Mouse (Mus musculus): Measurements from ENCODE around the gene Cenph. TPM values are rescaled to one million over a fixed set of nuclear protein-coding genes. Genes with fewer than 3 reads are reported as not detected.
"Not testable (repeated sequence)": the region's sequence is repeated elsewhere in the genome, so short reads cannot be mapped to it uniquely, and the experiment has no call there.

The Cenph gene
- polyA plus RNA-seq, 1 experiment: 0.33 TPM

GRCm38 (mm10) chr13:100789083-100789482 lies 13.4 kb upstream of the Cenph start:
- H3K27me3 ChIP-seq (ENCODE audit: control insufficient read depth, insufficient read depth, low read length): no peaks in the 10 kb centered on the region
- no peak overlapping the region for H3K27ac ChIP-seq (ENCODE audit: insufficient read depth, low read depth, low read length)
- H3K36me3 ChIP-seq (ENCODE audit: control insufficient read depth, insufficient read depth, low read length): no peaks in the 10 kb centered on the region
- H3K4me1 ChIP-seq (ENCODE audit: control insufficient read depth, insufficient read depth, insufficient read length, low read length): 0 out of 2 replicates have a peak, but pooled peaks cover 2% of the 10 kb centered on the region
- H3K4me3 ChIP-seq (ENCODE audit: low read depth, low read length): no peak overlapping the region
- WGBS: 95% methylated on average over 3 of the region's 3 CpGs
- no peak for TF ChIP-seq CTCF (IDR thresholded peaks at IDR 0.05; ENCODE audit: extremely low read depth, insufficient read length, insufficient replicate concordance, low read depth, low read length)
- no peak for TF ChIP-seq POLR2A (IDR thresholded peaks at IDR 0.05; ENCODE audit: low read depth, low read length)

- H3K36me3 ChIP-seq (ENCODE audit: control insufficient read depth, insufficient read depth, low read length); H3K4me1 ChIP-seq (ENCODE audit: control insufficient read depth, insufficient read depth, insufficient read length, low read length); H3K27ac ChIP-seq (ENCODE audit: insufficient read depth, low read depth, low read length); H3K4me3 ChIP-seq (ENCODE audit: low read depth, low read length); H3K27me3 ChIP-seq (ENCODE audit: control insufficient read depth, insufficient read depth, low read length): not testable (repeated sequence)
- WGBS: 95% methylated on average over 12 of the region's 14 CpGs
Measured at GRCm38 (mm10) chr13:100788057-100788456, 12.4 kb upstream of the Cenph start.

- no peaks in the 10 kb centered on the region for H3K36me3 ChIP-seq (ENCODE audit: control insufficient read depth, insufficient read depth, low read length)
- no peak overlapping the region for H3K27ac ChIP-seq (ENCODE audit: insufficient read depth, low read depth, low read length)
- WGBS: 37% methylated on average over 6 of the region's 6 CpGs
- H3K4me1 ChIP-seq (ENCODE audit: control insufficient read depth, insufficient read depth, insufficient read length, low read length): 0 out of 2 replicates have a peak, but pooled peaks cover 2% of the 10 kb centered on the region
- H3K4me3 ChIP-seq (ENCODE audit: low read depth, low read length): no peak overlapping the region
- TF ChIP-seq CTCF (IDR thresholded peaks at IDR 0.05; ENCODE audit: extremely low read depth, insufficient read length, insufficient replicate concordance, low read depth, low read length) (no peak), POLR2A (IDR thresholded peaks at IDR 0.05; ENCODE audit: low read depth, low read length) (no peak)
- H3K27me3 ChIP-seq (ENCODE audit: control insufficient read depth, insufficient read depth, low read length): no peaks in the 10 kb centered on the region
Measured at GRCm38 (mm10) chr13:100787316-100788010, 11.8 kb upstream of the Cenph start.

GRCm38 (mm10) chr13:100786414-100786867 lies 10.7 kb upstream of the Cenph start, which contains the start of gene Ccnb1:
Gene Ccnb1, minus strand, starts transcription at chr13:100786570.
- Histone ChIP-seq H3K27ac (ENCODE audit: insufficient read depth, low read depth, low read length) (no peak within 1 kb of the TSS), H3K4me1 (ENCODE audit: control insufficient read depth, insufficient read depth, insufficient read length, low read length) (0 out of 2 replicates have a peak, but pooled peaks cover 2% of the 10 kb centered on the region), H3K27me3 (ENCODE audit: control insufficient read depth, insufficient read depth, low read length) (no peaks in the 10 kb centered on the region), H3K4me3 (ENCODE audit: low read depth, low read length) (peak within 1 kb of the TSS; percentile 64), H3K36me3 (ENCODE audit: control insufficient read depth, insufficient read depth, low read length) (0 out of 2 replicates have a peak, but pooled peaks cover 2% of the 10 kb centered on the region)
- no peak for TF ChIP-seq CTCF (IDR thresholded peaks at IDR 0.05; ENCODE audit: extremely low read depth, insufficient read length, insufficient replicate concordance, low read depth, low read length)
- TF ChIP-seq POLR2A (IDR thresholded peaks at IDR 0.05; ENCODE audit: low read depth, low read length): peak; percentile 39; the same call in 1 of the 2 replicates
- under 1% methylated on average over 35 of the region's 35 CpGs for WGBS

- no peak for TF ChIP-seq CTCF (IDR thresholded peaks at IDR 0.05; ENCODE audit: extremely low read depth, insufficient read length, insufficient replicate concordance, low read depth, low read length)
- no peak for TF ChIP-seq POLR2A (IDR thresholded peaks at IDR 0.05; ENCODE audit: low read depth, low read length)
- Histone ChIP-seq H3K36me3 (ENCODE audit: control insufficient read depth, insufficient read depth, low read length) (0 out of 2 replicates have a peak, but pooled peaks cover 2% of the 10 kb centered on the region), H3K4me1 (ENCODE audit: control insufficient read depth, insufficient read depth, insufficient read length, low read length) (0 out of 2 replicates have a peak, but pooled peaks cover 2% of the 10 kb centered on the region), H3K27ac (ENCODE audit: insufficient read depth, low read depth, low read length) (no peak overlapping the region), H3K4me3 (ENCODE audit: low read depth, low read length) (peak overlapping the region; percentile 64), H3K27me3 (ENCODE audit: control insufficient read depth, insufficient read depth, low read length) (no peaks in the 10 kb centered on the region)
- under 1% methylated on average over 30 of the region's 30 CpGs for whole genome bisulfite sequencing
Measured at GRCm38 (mm10) chr13:100785806-100786413, 10.2 kb upstream of the Cenph start.

- no peak overlapping the region for H3K27ac ChIP-seq (ENCODE audit: insufficient read depth, low read depth, low read length)
- H3K27me3 ChIP-seq (ENCODE audit: control insufficient read depth, insufficient read depth, low read length): no peaks in the 10 kb centered on the region
- H3K4me3 ChIP-seq (ENCODE audit: low read depth, low read length): no peak overlapping the region
- 65% methylated on average over 3 of the region's 3 CpGs for WGBS
- peaks cover 3% of the 10 kb centered on the region for H3K4me1 ChIP-seq (ENCODE audit: control insufficient read depth, insufficient read depth, insufficient read length, low read length)
- H3K36me3 ChIP-seq (ENCODE audit: control insufficient read depth, insufficient read depth, low read length): peaks cover 2% of the 10 kb centered on the region; the same call in 1 of the 2 replicates
- TF ChIP-seq CTCF (IDR thresholded peaks at IDR 0.05; ENCODE audit: extremely low read depth, insufficient read length, insufficient replicate concordance, low read depth, low read length) (no peak), POLR2A (IDR thresholded peaks at IDR 0.05; ENCODE audit: low read depth, low read length) (no peak)
Measured at GRCm38 (mm10) chr13:100777491-100777890, 1.8 kb upstream of the Cenph start.

GRCm38 (mm10) chr13:100776710-100777109 lies 1.0 kb upstream of the Cenph start:
- Histone ChIP-seq H3K36me3 (ENCODE audit: control insufficient read depth, insufficient read depth, low read length) (peaks cover under 1% of the 10 kb centered on the region; the same call in 1 of the 2 replicates), H3K4me1 (ENCODE audit: control insufficient read depth, insufficient read depth, insufficient read length, low read length) (peaks cover 3% of the 10 kb centered on the region), H3K27ac (ENCODE audit: insufficient read depth, low read depth, low read length) (no peak overlapping the region), H3K27me3 (ENCODE audit: control insufficient read depth, insufficient read depth, low read length) (no peaks in the 10 kb centered on the region), H3K4me3 (ENCODE audit: low read depth, low read length) (no peak overlapping the region)
- TF ChIP-seq POLR2A (IDR thresholded peaks at IDR 0.05; ENCODE audit: low read depth, low read length): no peak
- no peak for TF ChIP-seq CTCF (IDR thresholded peaks at IDR 0.05; ENCODE audit: extremely low read depth, insufficient read length, insufficient replicate concordance, low read depth, low read length)
- whole genome bisulfite sequencing: 62% methylated on average over 6 of the region's 6 CpGs
